Mouse (Mus musculus): Measurements from ENCODE around the gene Cntnap2.
A peak's percentile ranks its signal among the peaks of the same experiment; 100 is the strongest.

The Cntnap2 gene

GRCm38 (mm10) chr6:47306065-47306798 lies 2247.1 kb downstream of the Cntnap2 start:
- DNase-seq (ENCODE audit: low spot score): no peak

GRCm38 (mm10) chr6:47306954-47307353 lies 2247.8 kb downstream of the Cntnap2 start:
- no peak for DNase-seq (ENCODE audit: low spot score)

GRCm38 (mm10) chr6:47314507-47315334 lies 2255.6 kb downstream of the Cntnap2 start:
- DNase-seq (ENCODE audit: low spot score): peak; percentile 80

GRCm38 (mm10) chr6:47315454-47315853 lies 2256.3 kb downstream of the Cntnap2 start:
- DNase-seq (ENCODE audit: low spot score): no peak

- DNase-seq (ENCODE audit: low spot score): no peak
Observed at GRCm38 (mm10) chr6:47317253-47317652, 2258.1 kb downstream of the Cntnap2 start.

- DNase-seq (ENCODE audit: low spot score): peak; percentile 24
Observed at GRCm38 (mm10) chr6:47318705-47319104, 2259.5 kb downstream of the Cntnap2 start.

GRCm38 (mm10) chr6:47319309-47319983 lies 2260.3 kb downstream of the Cntnap2 start:
- peak; percentile 45 for DNase-seq (ENCODE audit: low spot score)

GRCm38 (mm10) chr6:47323169-47323835 lies 2264.1 kb downstream of the Cntnap2 start:
- DNase-seq (ENCODE audit: low spot score): no peak

GRCm38 (mm10) chr6:47323886-47324285 lies 2264.7 kb downstream of the Cntnap2 start:
- no peak for DNase-seq (ENCODE audit: low spot score)

GRCm38 (mm10) chr6:47328281-47328680 lies 2269.1 kb downstream of the Cntnap2 start:
- DNase-seq (ENCODE audit: low spot score): no peak

- DNase-seq (ENCODE audit: low spot score): no peak
Observed at GRCm38 (mm10) chr6:47329212-47329611, 2270.1 kb downstream of the Cntnap2 start.

- peak; percentile 16 for DNase-seq (ENCODE audit: low spot score)
Observed at GRCm38 (mm10) chr6:47333016-47333415, 2273.9 kb downstream of the Cntnap2 start.

GRCm38 (mm10) chr6:47334377-47334776 lies 2275.2 kb downstream of the Cntnap2 start:
- DNase-seq (ENCODE audit: low spot score): no peak

- no peak for DNase-seq (ENCODE audit: low spot score)
Observed at GRCm38 (mm10) chr6:47337300-47337699, 2278.1 kb downstream of the Cntnap2 start.

- DNase-seq (ENCODE audit: low spot score): no peak
Observed at GRCm38 (mm10) chr6:47338113-47338512, 2279.0 kb downstream of the Cntnap2 start.

- no peak for DNase-seq (ENCODE audit: low spot score)
Observed at GRCm38 (mm10) chr6:47340813-47341502, 2281.8 kb downstream of the Cntnap2 start.

GRCm38 (mm10) chr6:47341503-47341884 lies 2282.3 kb downstream of the Cntnap2 start:
- DNase-seq (ENCODE audit: low spot score): no peak

GRCm38 (mm10) chr6:47343245-47343644 lies 2284.1 kb downstream of the Cntnap2 start:
- DNase-seq (ENCODE audit: low spot score): no peak

- no peak for DNase-seq (ENCODE audit: low spot score)
Observed at GRCm38 (mm10) chr6:47344696-47345095, 2285.5 kb downstream of the Cntnap2 start.

- DNase-seq (ENCODE audit: low spot score): no peak
Observed at GRCm38 (mm10) chr6:47350100-47350690, 2291.0 kb downstream of the Cntnap2 start.

All from retina, embryonic 14.5 days (tissue).